Mouse (Mus musculus) liver (tissue): ENCODE results near the gene Dpp9.
"Not testable (repeated sequence)": the region's sequence is repeated elsewhere in the genome, so short reads cannot be mapped to it uniquely, and the experiment has no call there.

ENCODE experiments used
- DNase-seq: peaks from one replicate; pipeline ENCODE4 v3.0.0-alpha.2; 2020; ENCODE audit warnings: mixed read lengths

The Dpp9 gene

DNA sequence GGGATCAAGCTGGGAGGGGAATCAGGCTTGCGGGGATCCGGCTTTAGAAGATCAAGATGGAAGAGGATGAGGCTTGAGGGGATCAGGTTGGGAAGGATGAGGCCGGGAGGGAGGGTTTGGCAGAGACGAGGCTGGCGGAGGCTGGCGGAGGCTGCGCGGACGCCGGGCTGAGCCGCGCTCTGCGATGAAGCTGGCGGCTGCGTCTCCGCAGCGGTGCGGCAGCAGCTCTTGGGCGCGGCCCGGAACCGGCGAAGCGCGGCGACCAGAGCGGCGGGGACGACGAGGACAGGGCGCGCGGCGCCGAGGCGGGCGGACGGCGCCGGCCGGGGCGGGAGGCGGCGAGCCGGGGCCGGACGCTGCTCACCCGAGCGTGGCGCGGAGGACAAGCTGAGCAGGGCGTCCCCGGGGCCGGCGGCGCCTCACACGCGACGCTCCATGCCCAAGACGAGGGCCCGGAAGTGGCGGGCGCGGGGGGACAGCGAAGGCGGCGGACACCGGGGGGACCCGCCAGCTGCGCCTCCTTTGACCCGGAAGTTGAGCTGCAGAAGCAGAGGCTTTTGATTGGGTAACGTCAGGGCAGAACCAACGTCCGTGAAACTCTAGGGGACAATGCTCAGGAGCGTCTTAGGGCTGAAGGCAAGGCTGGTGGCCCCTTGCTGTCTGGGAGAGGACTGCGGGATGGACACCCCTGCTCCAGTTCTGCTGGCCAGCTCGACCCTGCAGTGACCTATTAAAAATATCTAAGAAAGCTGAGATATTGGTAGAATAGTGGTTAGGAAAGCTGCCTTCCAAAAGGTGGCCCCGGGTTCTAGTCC, at the start of gene Dpp9:
TSS of gene Dpp9 (minus strand) at position 529 of the 815 bp plus-strand sequence.
- peak; percentile 88 for DNase-seq

DNA sequence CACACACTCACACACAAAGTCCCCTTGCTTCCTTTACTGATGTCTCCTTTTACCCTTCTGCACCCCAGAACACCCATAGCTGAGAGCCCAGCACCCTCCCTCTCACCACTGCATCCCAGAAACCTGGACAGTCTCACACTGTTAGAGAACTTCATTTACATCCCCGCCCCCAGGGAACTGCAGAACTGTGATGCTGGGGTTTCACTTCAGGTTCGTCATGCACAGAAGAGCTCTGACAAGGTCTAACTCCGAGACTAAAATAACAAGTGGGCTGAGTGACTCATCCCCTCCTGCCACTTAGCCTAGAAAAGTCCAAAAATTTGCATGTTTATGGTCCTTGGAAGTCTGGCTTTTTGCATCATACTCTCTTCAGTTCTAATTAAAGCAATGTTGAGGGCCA, 47.6 kb upstream of the Dpp9 start:
- no peak for DNase-seq

- no peak for DNase-seq
These were observed 47.2 kb upstream of the Dpp9 start for GRCm38 (mm10) chr17:56265869-56266268.

- no peak for DNase-seq
These were observed 46.3 kb upstream of the Dpp9 start for GRCm38 (mm10) chr17:56265011-56265410.

DNA sequence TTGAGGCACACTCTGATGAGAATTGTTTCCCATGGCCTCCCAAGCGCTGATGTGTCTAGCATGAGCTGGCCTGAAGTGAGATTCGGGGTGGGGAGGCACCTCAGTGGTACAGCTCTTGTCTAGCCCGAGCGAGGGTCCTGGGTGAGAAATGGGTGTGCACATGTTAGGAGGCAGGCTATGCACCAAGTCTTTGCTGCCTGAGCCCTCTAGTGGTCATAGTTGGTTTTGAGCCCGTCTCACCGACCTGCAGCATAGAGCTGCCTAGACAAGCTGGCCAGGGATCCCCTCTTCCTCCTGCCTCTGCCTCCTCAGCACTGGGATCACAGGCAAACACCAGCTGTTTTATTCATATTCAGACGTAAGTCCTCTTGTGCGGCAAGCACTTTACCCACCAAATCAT, 45.3 kb upstream of the Dpp9 start:
- peak; percentile 81 for DNase-seq

- no peak for DNase-seq
These were observed 44.0 kb upstream of the Dpp9 start for GRCm38 (mm10) chr17:56262645-56263094.

GRCm38 (mm10) chr17:56261166-56261565, 42.5 kb upstream of the Dpp9 start:
- DNase-seq = no peak

- DNase-seq = no peak
These were observed 40.8 kb upstream of the Dpp9 start for GRCm38 (mm10) chr17:56259301-56260037.

DNA sequence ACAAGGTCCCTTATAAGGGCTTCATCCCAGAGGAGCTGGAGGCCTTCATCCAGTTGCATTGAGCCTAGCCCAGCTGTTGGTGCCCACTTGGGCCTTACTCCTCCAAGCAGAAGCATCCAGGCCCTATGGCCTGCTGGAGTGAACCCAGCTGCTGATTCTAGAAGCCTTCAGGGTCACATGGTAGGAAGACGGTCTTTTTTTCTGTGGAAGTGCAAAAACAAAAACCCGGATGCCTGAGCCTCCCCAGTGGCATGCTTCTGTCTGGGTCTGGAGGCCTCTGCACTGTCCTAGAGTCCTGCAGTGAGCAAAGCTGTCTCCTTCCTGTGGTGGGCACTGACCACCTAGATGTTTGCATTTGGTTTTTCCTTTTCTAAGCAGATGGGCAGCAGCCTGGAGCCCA, 40.1 kb upstream of the Dpp9 start:
- not testable (repeated sequence) for DNase-seq

DNA sequence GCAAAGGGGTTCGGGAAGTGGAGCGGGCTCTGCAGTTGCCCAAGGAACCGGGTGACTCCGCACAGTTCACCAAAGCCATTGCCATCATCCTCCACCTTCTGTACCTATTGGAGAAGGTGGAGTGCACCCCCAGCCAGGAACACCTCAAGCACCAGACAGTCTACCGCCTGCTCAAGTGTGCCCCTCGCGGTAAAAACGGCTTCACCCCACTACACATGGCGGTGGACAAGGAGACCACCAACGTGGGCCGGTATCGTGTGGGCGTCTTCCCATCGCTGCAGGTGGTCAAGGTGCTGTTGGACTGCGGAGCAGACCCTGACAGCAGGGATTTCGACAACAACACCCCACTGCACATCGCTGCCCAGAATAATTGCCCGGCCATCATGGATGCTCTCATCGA, 39.6 kb upstream of the Dpp9 start:
- DNase-seq = not testable (repeated sequence)

GRCm38 (mm10) chr17:56257181-56257894, 38.6 kb upstream of the Dpp9 start:
- no peak for DNase-seq

DNA sequence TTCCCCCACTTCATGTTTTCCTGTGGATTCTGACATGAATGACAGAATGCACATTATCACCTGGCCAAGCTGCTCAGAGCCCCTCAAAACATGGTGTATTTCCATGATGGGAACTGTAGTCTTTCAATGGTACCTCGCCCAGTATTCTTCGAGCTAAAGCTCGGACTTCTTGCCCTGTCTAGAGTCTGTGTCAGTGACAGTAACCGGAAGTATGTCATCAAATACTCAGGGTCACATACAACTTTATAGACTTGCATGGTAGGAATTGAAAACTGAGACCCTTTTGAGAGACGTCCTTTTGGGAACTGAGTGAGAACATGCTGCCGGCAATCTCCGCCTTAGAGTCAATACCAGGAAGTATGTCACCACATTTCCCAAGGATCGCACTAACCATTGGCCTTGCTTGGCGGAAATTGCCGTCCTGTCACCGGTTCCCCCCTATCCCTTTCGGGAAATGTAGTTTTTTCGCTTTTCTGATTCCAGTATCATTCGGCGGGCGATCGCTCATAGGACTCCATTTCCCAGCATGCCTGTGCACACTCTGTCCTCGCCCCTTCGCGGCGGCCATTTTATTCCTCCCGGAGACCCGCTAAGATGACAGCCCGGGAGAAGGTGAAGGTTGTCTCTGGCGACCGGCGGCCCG, 37.7 kb upstream of the Dpp9 start, which contains the start of gene Fem1a:
TSS of gene Fem1a (plus strand) at position 572 of the 643 bp plus-strand sequence.
- peak; percentile 92 for DNase-seq

- peak; percentile 99 for DNase-seq
These were observed 37.1 kb upstream of the Dpp9 start for GRCm38 (mm10) chr17:56255863-56256238.

DNA sequence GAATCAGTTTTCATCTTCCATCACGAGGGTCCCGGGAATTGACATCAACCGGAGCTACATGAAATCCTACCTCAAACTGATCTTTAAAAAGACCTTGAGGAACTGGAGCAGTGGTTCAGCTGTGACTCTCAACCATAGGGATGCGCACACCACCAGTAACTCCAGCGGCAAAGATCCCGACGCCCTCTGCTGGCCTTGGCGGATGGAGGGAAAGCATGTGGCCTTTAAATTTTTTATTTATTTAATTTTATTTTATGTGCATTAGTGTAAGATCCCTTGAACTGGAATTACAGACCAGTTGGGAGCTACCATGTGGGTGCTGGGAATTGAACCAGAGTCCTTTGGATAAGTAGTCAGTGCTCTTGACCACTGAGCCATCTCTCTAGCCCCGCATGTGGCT, 36.7 kb upstream of the Dpp9 start:
- no peak for DNase-seq

DNA sequence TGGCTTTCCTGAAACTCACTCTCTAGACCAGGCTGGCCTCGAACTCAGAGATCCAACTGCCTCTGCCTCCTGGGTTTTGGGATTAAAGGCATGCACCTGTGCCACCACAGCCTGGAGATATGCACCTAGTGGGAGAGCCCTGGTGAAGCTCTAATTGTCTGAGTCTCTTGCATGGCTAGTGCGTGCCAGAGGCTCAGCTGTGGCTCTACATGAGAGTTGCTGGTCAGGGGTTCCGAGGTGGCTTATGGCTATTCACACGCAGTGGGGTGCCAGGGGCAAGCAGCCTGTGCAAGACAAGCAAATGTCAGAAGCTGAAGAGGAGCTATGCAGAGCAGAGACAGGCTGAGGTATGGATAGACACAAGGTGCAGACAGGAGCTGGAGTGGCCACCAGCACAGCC, 36.0 kb upstream of the Dpp9 start:
- no peak for DNase-seq

- peak; percentile 66 for DNase-seq
These were observed 32.6 kb upstream of the Dpp9 start for GRCm38 (mm10) chr17:56251136-56251829.

DNA sequence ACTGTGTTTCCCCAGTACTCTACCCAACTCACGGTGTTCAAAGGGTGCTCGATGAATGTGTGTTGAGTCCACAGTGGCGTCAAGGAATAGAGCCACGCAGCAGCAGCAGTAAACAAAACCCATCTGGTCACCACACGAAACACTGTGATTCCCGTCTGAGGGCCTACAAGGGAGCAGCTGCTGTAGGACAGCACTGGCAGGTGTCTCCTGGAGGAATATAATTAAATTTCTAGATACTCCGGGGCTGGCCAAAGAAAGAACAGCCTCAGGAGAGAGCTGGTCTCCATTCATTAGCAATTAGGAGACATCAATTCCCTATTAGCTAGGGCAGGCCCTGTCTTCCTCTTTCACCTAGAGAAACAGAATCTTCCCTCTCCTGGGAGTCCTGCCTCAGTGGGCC, 26.9 kb upstream of the Dpp9 start:
- DNase-seq = no peak

DNA sequence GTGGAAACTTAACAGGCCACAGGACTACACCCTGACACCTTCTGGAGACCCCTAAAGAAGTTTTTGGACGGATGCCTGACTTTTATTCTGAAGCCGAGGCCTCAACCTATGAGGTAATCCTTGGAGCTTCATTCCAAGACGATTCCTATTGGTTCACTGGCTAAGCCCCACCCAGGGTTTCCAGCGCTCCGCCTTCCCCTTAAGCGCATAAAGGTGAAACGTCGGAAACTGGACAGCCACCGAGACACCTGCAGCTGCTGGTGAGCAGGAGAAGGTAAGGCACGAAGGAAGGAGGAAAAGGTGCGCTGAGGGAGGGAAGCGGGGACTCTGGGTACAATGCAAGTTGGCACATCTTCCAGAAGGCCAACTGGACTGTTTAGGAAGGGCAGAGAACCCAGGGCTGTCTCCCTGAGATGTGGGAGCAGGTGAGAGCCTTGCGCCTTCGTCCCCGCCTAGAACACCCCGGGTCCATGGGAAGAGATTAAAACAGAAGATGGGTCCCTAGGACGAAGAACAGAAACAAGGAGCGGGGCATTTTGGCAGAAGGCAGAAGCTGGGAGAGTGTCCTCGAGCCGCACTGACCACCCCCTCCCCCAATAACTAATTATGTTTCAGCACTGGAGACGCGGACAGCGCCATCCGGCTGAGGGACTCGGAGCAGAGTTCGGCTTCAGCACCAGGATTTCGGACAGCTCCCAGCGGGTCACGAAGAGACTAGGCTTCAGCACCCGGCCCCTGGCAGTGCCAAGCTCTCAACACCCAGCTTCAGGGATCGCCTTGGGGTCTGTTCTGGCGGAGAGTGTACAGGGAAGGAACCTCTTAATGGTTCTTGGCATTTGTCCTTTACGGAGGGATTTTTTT, 23.1 kb upstream of the Dpp9 start:
- peak; percentile 84 for DNase-seq

DNA sequence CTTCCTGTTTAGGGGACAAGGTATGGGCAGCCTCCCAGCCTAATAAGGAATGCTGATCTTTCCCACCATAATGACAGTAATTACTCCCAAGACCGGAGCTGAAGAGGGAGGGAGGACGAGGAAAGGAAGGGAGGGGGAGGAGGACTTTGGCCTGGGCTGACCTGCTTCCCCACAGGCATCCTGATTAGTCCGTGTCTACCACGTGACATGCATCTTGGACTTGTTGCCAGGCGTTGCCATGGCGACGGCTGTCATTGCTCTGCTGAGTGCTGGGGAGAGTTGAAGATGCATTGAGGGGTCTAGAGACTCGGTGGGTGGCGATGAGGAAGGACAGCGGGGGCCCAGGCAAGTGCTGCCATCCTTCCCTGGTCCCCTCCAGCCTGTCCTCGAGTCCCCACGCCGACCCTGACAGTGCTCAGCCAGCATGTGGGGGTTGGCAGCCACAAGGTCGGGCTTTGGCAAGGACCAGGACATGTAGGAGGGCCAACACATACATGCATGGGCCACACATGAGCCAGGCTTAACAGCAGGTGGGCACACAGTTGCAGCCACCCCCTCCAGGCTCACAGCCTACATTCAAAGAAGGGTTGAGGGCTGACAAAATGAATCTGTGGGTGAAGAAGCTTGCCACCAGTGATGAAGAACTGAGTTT, 15.2 kb upstream of the Dpp9 start:
- peak; percentile 58 for DNase-seq

GRCm38 (mm10) chr17:56233389-56233788, 14.7 kb upstream of the Dpp9 start:
- no peak for DNase-seq

DNA sequence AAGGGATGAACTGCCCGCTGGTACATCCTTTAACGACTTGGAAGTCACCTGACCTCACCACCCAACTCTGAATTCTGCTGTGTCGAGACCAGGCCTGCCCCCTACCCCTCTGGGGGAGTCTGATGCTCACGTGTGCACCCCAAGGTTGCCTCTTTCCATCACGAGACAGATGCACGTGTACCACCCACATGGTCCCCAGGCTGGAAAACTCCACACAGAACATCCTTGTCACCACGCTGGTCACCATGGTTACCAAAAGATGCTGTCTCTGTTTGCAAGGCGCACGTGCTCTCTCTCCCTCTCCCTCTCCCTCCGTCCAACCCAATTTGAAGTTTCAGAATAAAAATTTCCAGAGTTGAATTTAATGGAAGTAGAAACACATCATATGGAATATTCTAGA, 11.2 kb upstream of the Dpp9 start:
- no peak for DNase-seq
